ENCODE assay signal across 8 mouse cellular contexts in the genomic region with DNA sequence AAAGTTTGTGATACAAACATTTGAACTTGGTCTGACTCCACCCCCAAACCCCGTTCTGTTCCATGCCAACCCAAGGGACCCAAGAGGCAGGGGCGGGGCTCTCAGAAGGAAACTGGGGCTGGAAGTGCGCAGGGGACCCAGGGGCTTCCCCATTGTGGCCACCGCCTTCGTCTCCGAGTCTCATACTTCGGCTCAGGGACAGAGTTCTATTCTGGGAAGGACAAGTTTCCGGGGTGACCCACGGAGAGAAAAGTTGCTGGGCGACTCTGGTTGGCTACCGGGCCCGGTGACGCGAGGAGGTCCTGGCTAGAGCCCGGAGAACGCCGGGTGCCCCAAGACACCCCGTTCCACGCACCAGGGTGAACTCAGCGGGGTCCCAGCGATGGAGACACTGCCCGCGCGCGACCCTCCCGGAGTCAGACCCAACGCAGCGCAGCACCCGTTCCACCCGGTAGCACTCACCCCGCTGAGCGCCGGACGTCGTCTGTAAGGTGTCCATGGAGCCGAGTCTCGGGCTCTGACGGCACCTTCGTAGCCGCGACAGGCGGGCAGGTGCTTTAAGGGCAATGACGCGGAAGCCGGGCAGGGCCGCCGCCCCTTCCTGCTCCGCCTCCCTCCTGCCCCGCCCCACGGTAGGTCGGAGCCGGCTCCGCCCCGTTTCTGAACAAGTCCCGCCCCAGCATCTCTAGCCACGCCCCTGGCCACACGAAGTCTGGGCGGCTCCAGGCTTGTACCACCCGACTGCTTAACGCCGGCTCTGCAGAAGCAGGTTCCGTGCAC. TPM values are rescaled to one million over a fixed set of nuclear protein-coding genes. Genes with fewer than 3 reads are reported as not detected.
DNase-seq lines count a peak whose midpoint lies in the region; ATAC-seq lines count a peak whose summit lies in the region.

A gene (minus strand): TSS at position 536 of the 780 bp plus-strand sequence.

- H3K36me3 ChIP-seq in limb, embryonic 12.5 days: no peaks in the 10 kb centered on the region
- H3K36me3 ChIP-seq in midbrain, embryonic 13.5 days: no peaks in the 10 kb centered on the region

- ATAC-seq in cerebellum, adult (ENCODE audit: insufficient number of reproducible peaks, low FRiP score, low TSS enrichment): peak; percentile 55
- peak; percentile 76 for ATAC-seq in limb, embryonic 12.5 days (ENCODE audit: insufficient number of reproducible peaks, insufficient read depth, low FRiP score, low TSS enrichment, low read depth)
- ATAC-seq in midbrain, embryonic 13.5 days: peak; percentile 78

- peaks cover 49% of the 10 kb centered on the region for H3K27me3 ChIP-seq in limb, embryonic 12.5 days
- peaks cover 42% of the 10 kb centered on the region for H3K27me3 ChIP-seq in midbrain, embryonic 13.5 days

- H3K4me1 ChIP-seq in limb, embryonic 12.5 days (replicated peaks): peaks cover 25% of the 10 kb centered on the region
- H3K4me1 ChIP-seq in midbrain, embryonic 13.5 days (replicated peaks): peaks cover 20% of the 10 kb centered on the region

- H3K9me3 ChIP-seq in limb, embryonic 12.5 days: no peaks in the 10 kb centered on the region
- H3K9me3 ChIP-seq in midbrain, embryonic 13.5 days: no peaks in the 10 kb centered on the region

- H3K9ac ChIP-seq in limb, embryonic 12.5 days (replicated peaks): peak within 1 kb of the TSS; percentile 47
- H3K9ac ChIP-seq in midbrain, embryonic 13.5 days (replicated peaks): peak within 1 kb of the TSS; percentile 62

- WGBS in limb, embryonic 12.5 days: 3% methylated on average over 62 of the region's 62 CpGs
- 2% methylated on average over 62 of the region's 62 CpGs for WGBS in midbrain, embryonic 13.5 days

- H3K4me3 ChIP-seq in limb, embryonic 12.5 days (replicated peaks): peak within 1 kb of the TSS; percentile 63
- peak within 1 kb of the TSS; percentile 57 for H3K4me3 ChIP-seq in midbrain, embryonic 13.5 days (replicated peaks)

- no peak within 1 kb of the TSS for H3K27ac ChIP-seq in limb, embryonic 12.5 days
- no peak within 1 kb of the TSS for H3K27ac ChIP-seq in midbrain, embryonic 13.5 days

- H3K4me2 ChIP-seq in limb, embryonic 12.5 days: peak within 1 kb of the TSS; percentile 94
- H3K4me2 ChIP-seq in midbrain, embryonic 13.5 days (replicated peaks): peak within 1 kb of the TSS; percentile 89

- DNase-seq in cerebellum, adult 11-12 months: no peak
- DNase-seq in cerebellum, postnatal 4 days (ENCODE audit: low spot score in 2 of 2): peak; percentile 49 to 64
- DNase-seq in gastrocnemius, postnatal 10 days: peak; percentile 92
- DNase-seq in induced T-regulatory cell, adult 2 months (ENCODE audit: low read depth): peak; percentile 98
- peak; percentile 81 for DNase-seq in spleen, adult 12 weeks (ENCODE audit: low spot score)

RNA-seq across cellular contexts. Expression of the gene that starts here (rescaled TPM):
- 1 to 10 TPM; 2.0 to 2.2 TPM for total RNA-seq in gastrocnemius, postnatal 10 days (2021)
- polyA plus RNA-seq in limb, embryonic 12.5 days (2016; fragmentation: Nextera tagmentation; extraction: Ambion mirVana): 0.24 and 0.32 TPM in 2 replicates
- 0.06 and 0.31 TPM in 2 replicates for polyA plus RNA-seq in midbrain, embryonic 13.5 days (2015; fragmentation: Nextera tagmentation; extraction: Ambion mirVana)

Comparison
In these comparisons a context has a peak if more than half of its experiments do, and no peak if none do; other contexts are left out.
1. Peak in ATAC-seq, H3K4me3 ChIP-seq, H3K9ac ChIP-seq and H3K4me2 ChIP-seq in limb, embryonic 12.5 days; RNA of the gene not detected or under 1 TPM.
2. Peak in ATAC-seq, H3K4me3 ChIP-seq, H3K9ac ChIP-seq and H3K4me2 ChIP-seq in midbrain, embryonic 13.5 days; RNA of the gene not detected or under 1 TPM.